Mouse (Mus musculus): ENCODE measurements around the gene Pla2g1b.

DNA sequence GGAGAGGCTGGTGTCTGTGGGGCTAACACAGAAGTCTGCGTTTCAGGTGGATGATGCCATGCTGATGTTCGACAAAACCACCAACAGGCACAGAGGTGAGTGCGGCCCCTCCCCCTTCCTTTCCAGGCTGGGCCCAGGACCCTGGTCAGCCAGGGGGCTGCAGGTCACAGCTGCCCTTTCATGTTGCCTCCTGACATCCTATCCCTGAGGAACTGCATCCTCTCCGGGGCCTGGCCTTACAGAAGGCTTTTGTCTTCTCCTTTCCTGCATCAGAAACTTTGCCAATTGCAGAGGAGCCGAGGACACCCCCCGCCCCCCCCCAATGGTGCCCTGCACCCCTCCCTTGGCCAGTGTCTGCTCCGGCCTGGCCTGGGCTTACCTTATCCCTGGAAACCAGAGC lies 27.4 kb upstream of the Pla2g1b start:
- no peak for TF ChIP-seq GATA1 (IDR thresholded peaks at IDR 0.05; ENCODE audit: borderline replicate concordance, low read length)
- TF ChIP-seq FLI1 (IDR thresholded peaks at IDR 0.05; ENCODE audit: low read length), result no peak
